Mouse (Mus musculus): ENCODE measurements around the gene Greb1.

DNA sequence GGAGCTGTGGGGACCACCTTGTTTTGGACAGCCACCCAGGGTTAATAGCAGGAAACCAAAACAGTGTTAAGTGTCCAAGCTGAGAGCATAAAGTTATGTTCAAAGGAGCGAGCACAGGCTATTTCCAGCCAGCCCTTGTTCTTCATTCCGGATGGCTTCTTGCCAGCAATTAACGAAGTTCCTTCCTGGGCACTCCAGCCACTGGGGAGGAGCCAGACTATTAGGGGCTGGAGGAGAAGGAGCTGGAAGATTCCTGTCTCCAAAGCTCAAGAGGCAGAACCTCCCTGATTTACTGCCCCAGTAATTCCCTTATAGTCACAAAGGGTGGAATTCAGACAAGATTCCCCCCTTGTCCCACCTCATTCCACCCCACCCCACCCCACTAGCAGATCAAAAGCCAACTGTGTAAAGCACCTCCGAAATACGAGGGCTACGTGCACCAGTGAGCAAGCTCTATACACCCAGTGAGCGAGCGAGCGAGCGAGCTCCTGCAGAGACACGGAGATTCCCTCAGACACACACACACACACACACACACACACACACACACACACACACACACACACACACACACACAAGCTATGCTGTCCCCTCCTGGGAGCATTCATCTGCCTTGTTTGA is 69.5 kb downstream of the Greb1 start:
- TF ChIP-seq MAFK (IDR thresholded peaks at IDR 0.05; ENCODE audit: insufficient read depth, low read depth, low read length) (no peak), HCFC1 (IDR thresholded peaks at IDR 0.05; ENCODE audit: borderline replicate concordance, insufficient read depth, low read length) (no peak), CHD2 (IDR thresholded peaks at IDR 0.05; ENCODE audit: low read depth, low read length) (no peak), ZC3H11A (IDR thresholded peaks at IDR 0.05; ENCODE audit: borderline replicate concordance, low read depth, low read length) (no peak)
